Mouse (Mus musculus) embryo, embryonic 11.5 days (tissue): ENCODE data around the gene Tapt1.

Experiments
- DNase-seq: peaks from one replicate; pipeline ENCODE4 v3.0.0-alpha.2; 2012; ENCODE audit warnings: low read depth, low spot score

The Tapt1 gene

GRCm38 (mm10) chr5:44226521-44227461 lies at the start of gene Tapt1:
TSS of gene Tapt1 (minus strand) at chr5:44226626.
- DNase-seq = peak; percentile 48

- no peak for DNase-seq
These were observed 45.1 kb upstream of the Tapt1 start for GRCm38 (mm10) chr5:44271564-44271963.

- peak; percentile 16 for DNase-seq
These were observed 42.1 kb upstream of the Tapt1 start for GRCm38 (mm10) chr5:44268524-44268923.

- no peak for DNase-seq
These were observed 35.3 kb upstream of the Tapt1 start for GRCm38 (mm10) chr5:44261691-44262090.

- DNase-seq = no peak
These were observed 34.7 kb upstream of the Tapt1 start for GRCm38 (mm10) chr5:44261172-44261571.

DNA sequence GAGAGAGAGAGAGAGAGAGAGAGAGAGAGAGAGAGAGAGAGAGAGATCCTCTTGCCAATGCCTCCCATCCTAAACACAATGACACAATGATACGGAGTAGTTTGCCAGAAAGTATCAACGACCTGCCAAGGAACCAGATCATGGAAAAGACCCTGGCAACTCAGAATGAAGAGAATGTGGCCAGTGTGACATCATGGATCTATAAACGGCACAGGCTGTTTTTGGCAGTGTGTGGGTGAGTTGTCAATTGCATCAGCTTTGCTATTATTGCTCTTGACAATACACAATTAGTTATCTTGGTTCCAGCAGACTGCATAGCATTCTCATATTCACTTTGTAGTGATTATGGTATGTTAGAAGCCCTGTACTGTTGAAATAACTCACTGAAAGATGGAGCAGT lies 33.3 kb upstream of the Tapt1 start:
- no peak for DNase-seq

DNA sequence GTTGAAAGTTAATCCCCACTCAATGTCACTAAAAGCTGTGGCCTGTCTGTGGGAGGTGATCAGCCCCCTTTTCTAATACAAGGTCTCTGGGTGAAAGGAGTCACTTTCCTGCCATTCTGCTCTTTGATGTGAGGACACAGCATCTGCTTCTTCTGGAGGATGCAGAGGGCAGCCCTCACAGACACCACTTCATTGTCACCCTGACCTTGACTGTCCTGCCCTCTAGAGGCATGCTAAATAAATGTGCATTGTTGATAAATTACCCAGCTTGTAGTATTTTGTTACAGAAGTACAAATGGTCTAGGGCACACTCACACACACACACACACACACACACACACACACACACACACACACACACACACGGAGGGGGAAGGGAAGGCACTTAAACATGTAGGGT lies 31.7 kb upstream of the Tapt1 start:
- no peak for DNase-seq

- no peak for DNase-seq
These were observed 31.0 kb upstream of the Tapt1 start for GRCm38 (mm10) chr5:44257401-44257800.

DNA sequence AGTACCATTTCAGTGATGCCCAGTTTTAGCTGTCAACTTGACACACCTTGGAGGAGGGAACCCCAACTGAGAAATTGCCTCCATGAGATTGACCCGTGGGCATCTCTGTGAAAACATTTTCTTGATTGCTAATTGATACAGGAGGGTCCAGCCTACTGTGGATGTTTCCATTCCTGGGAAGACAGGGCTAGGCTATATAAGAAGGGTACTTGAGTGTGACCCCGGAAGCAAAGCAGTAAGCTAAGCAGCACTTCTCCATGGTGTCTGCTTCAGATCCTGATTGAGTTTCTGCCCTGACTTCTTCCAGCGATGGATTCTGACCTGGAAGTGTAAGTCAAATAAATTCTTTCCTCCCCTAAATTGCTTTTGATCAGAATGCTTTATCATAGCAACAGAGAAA lies 30.1 kb upstream of the Tapt1 start:
- no peak for DNase-seq

GRCm38 (mm10) chr5:44255756-44256398 lies 29.5 kb upstream of the Tapt1 start:
- no peak for DNase-seq

GRCm38 (mm10) chr5:44253449-44253848 lies 27.0 kb upstream of the Tapt1 start:
- no peak for DNase-seq

- no peak for DNase-seq
These were observed 26.0 kb upstream of the Tapt1 start for GRCm38 (mm10) chr5:44252395-44252794.

DNA sequence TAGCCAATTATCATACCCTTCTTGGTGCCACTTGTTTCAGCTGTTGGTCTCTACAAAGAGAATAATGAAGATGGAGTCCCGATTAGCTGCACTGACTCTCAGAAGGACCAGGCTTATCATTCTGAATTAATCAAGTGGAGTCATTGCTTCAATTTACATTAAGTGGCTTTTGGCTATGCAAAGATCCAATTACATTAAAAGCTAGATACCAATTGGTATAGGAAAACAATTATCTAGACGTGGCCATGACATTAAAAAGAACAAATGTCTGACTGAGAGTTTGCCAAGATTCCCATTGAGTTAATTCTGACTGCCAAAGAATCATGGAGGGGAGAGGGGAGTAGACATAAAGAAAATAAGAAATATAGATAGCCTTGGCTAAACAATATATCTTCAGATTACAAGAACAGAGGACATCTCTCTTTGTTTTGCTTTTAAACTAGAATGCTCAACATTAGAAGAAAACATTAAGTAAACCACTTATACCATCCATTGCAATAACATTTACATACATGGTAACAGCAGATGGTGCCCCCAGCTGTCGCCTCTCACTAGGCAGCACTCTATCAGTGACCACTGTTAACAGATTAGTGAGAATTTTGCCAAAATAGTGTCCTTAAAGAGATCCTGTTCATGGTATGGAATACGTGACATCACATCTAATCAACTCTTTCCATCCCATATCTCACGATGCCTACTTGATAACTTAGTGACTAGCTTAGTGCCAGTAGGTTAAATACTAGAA lies 24.0 kb upstream of the Tapt1 start:
- DNase-seq = no peak

GRCm38 (mm10) chr5:44249363-44249762 lies 22.9 kb upstream of the Tapt1 start:
- no peak for DNase-seq

DNA sequence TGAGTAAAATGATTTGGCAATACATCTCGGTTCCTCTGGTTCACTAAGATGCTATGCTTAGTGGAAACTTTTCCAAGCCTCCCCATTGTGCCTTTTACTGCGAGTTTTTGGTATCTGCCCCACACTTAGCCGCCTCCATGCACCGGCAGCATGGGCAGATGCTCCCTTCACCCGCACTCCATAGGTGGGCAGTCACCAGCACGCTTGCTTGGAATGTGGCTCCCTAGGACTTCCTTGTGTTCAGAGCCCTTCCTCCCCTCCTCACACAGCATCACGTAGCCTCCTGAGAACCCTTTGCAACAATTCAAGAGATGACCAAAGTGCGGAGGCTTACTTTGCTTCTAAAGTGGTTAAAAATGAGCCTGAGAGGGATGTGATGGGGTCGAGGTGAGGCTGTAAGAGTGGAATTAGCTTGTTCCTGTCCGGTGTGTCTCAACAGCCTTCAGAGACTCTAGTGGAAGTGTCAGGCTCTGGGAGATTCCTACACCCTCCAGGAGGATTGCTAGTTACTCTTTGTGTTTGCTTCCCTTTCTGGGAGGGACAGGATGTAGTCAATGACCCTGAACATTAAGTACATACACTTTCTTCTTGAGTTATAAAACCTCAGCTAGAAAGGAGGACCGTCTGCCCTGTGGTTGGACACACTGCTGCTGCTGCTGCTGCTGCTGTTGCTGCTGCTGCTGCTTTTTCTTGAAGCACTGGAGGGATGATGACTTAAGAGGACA lies 20.2 kb upstream of the Tapt1 start:
- DNase-seq = no peak

GRCm38 (mm10) chr5:44244894-44245423 lies 18.5 kb upstream of the Tapt1 start:
- no peak for DNase-seq

- DNase-seq = no peak
These were observed 16.4 kb upstream of the Tapt1 start for GRCm38 (mm10) chr5:44242828-44243227.

DNA sequence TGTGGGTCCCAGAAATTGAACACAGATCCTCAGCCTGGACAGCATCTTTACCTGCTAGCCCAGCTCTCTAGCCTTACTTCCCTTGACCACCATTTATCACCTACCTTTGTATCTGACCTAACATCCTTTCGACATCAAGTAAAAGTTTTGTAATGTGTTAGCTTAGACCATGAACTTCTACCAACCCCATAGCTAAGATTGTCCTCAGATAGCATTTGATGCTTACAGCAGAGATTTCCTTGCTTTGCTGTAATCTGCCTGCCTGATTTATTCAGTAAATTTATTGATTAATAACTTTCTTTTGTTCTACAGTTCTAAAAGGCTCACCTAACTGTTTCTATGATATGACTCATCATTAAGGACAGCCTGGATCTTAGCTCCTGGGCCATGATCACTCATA lies 15.3 kb upstream of the Tapt1 start:
- DNase-seq = no peak

GRCm38 (mm10) chr5:44239187-44240136 lies 13.0 kb upstream of the Tapt1 start:
- no peak for DNase-seq

GRCm38 (mm10) chr5:44238201-44238600 lies 11.8 kb upstream of the Tapt1 start:
- no peak for DNase-seq
